Mouse (Mus musculus) spleen, adult 2 months (tissue): ENCODE measurements around the gene Olfr433.
"Not testable (repeated sequence)": the region's sequence is repeated elsewhere in the genome, so short reads cannot be mapped to it uniquely, and the experiment has no call there.

Source experiments
- CTCF ChIP-seq: fragments of 200-500 bp; IDR thresholded peaks from 2 replicates; pipeline ENCODE4 v1.5.1; 2011; ENCODE audit warnings: mild to moderate bottlenecking, inconsistent platforms; ENCODE audit not compliant: insufficient read depth, insufficient read length, insufficient replicate concordance; ENCODE audit errors: extremely low read depth
- POLR2A ChIP-seq: fragments of 200-500 bp; IDR thresholded peaks from 2 replicates; pipeline ENCODE4 v1.6.1; 2011; ENCODE audit warnings: low read depth, low read length, inconsistent platforms

DNA sequence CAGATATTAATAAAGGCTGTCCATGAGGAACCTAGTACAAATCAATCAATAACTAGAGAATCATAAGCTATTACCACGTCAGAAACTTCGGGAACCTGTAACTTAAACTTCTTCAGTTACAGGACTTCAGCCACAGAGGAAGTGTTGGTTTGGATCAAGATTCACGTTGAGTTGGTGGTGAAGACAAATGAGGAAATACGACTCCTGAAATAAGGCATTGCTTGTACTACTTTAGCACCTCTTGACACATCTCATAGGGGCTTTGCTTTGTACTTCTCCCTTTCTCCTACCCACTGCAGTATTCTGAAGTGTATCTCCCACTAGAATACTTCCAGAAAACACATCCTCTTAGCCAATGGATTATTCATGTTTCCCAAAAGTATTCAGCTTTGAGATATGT is 8.9 kb downstream of the Olfr433 start:
- TF ChIP-seq POLR2A, CTCF: not testable (repeated sequence)
